Mouse (Mus musculus) urinary bladder, postnatal 14 days (tissue): ENCODE measurements around the gene Srsf12.
A peak's percentile ranks its signal among the peaks of the same experiment; 100 is the strongest.

ENCODE experiments used
- DNase-seq: peaks from one replicate; pipeline ENCODE4 v3.0.0; 2021; ENCODE audit warnings: low spot score

Gene Srsf12

GRCm38 (mm10) chr4:33249716-33250230 is 41.0 kb downstream of the Srsf12 start:
- DNase-seq, result no peak

- DNase-seq, result no peak
Measured at GRCm38 (mm10) chr4:33250867-33251266, 42.1 kb downstream of the Srsf12 start.

GRCm38 (mm10) chr4:33254706-33255105 is 45.9 kb downstream of the Srsf12 start:
- DNase-seq, result no peak

GRCm38 (mm10) chr4:33257263-33257964 is 48.6 kb downstream of the Srsf12 start:
- no peak for DNase-seq

- no peak for DNase-seq
Measured at GRCm38 (mm10) chr4:33260311-33260710, 51.5 kb downstream of the Srsf12 start.

GRCm38 (mm10) chr4:33261311-33261753 is 52.5 kb downstream of the Srsf12 start:
- peak; percentile 91 for DNase-seq

GRCm38 (mm10) chr4:33262897-33263296 is 54.1 kb downstream of the Srsf12 start:
- DNase-seq, result no peak

GRCm38 (mm10) chr4:33264979-33265726 is 56.4 kb downstream of the Srsf12 start:
- no peak for DNase-seq

- no peak for DNase-seq
Measured at GRCm38 (mm10) chr4:33270386-33271314, 61.9 kb downstream of the Srsf12 start.

- peak; percentile 42 for DNase-seq
Measured at GRCm38 (mm10) chr4:33273437-33273836, 64.6 kb downstream of the Srsf12 start.

GRCm38 (mm10) chr4:33281891-33282685 is 73.3 kb downstream of the Srsf12 start:
- DNase-seq, result no peak
